Mouse (Mus musculus) G1E (cell line): Measurements from ENCODE around the gene Cox7a2l. TPM values are rescaled to one million over a fixed set of nuclear protein-coding genes. Genes with fewer than 3 reads are reported as not detected.

Experiments used
- ATAC-seq: 2 replicates; pipeline ENCODE4 v1.8.0; 2016; ENCODE audit warnings: mild to moderate bottlenecking; ENCODE audit not compliant: insufficient number of reproducible peaks, poor library complexity, low FRiP score, severe bottlenecking; ENCODE audit errors: extremely low read depth
- DNase-seq: peaks from one replicate; pipeline ENCODE4 v3.0.0; 2012; ENCODE audit warnings: low spot score
- H3K27me3 ChIP-seq: 2 replicates; pipeline ENCODE4 v1.6.1; 2012; ENCODE audit warnings: mild to moderate bottlenecking, low read length, inconsistent platforms; ENCODE audit not compliant: insufficient read depth
- H3K36me3 ChIP-seq: replicated peaks from 2 replicates; pipeline ENCODE3; 2012; ENCODE audit warnings: mild to moderate bottlenecking, inconsistent platforms
- H3K4me1 ChIP-seq: 2 replicates; pipeline ENCODE4 v1.6.1; 2012; ENCODE audit warnings: low read depth, low read length, inconsistent platforms, mixed read lengths; ENCODE audit not compliant: insufficient read depth
- H3K4me3 ChIP-seq: 2 replicates; pipeline ENCODE4 v1.5.1; 2012; ENCODE audit warnings: low read depth, mild to moderate bottlenecking, inconsistent platforms, low read length, moderate library complexity, mixed read lengths
- H3K9me3 ChIP-seq: replicated peaks from 2 replicates; pipeline ENCODE4 v1.6.1; 2012; ENCODE audit warnings: inconsistent platforms
- CTCF ChIP-seq: IDR thresholded peaks from 2 replicates; pipeline ENCODE4 v1.5.1; 2012; ENCODE audit warnings: low read depth, low read length, inconsistent platforms, mixed read lengths
- GATA1 ChIP-seq: IDR thresholded peaks from 2 replicates; pipeline ENCODE4 v1.6.1; 2012; ENCODE audit warnings: borderline replicate concordance, low read length, inconsistent platforms, mixed read lengths
- GATA2 ChIP-seq: IDR thresholded peaks from 2 replicates; pipeline ENCODE4 v1.6.1; 2012; ENCODE audit warnings: low read depth, low read length, inconsistent platforms, borderline replicate concordance
- POLR2AphosphoS5 ChIP-seq: IDR thresholded peaks from 2 replicates; pipeline ENCODE4 v1.6.1; 2012; ENCODE audit warnings: low read depth, low read length, inconsistent platforms; ENCODE audit not compliant: insufficient replicate concordance
- TAL1 ChIP-seq: conservative IDR thresholded peaks from 2 replicates; pipeline ENCODE4 v1.6.1; 2012; ENCODE audit warnings: low read depth, low read length, inconsistent platforms, mixed read lengths
- polyA plus RNA-seq: library from polyadenylated mRNA; stranded (reverse); fragments of >175 nt; gene quantifications from 2 replicates; pipeline ENCODE4 v1.2.3, GENCODE M21; 2012
- total RNA-seq, 2 experiments: library from RNA; stranded (forward) in 1 of 2; stranded (reverse) in 1 of 2; fragments of 200-1000 nt in 1 of 2; fragments of >200 nt in 1 of 2; fragmentation: Nextera tagmentation in 1 of 2; gene quantifications; 2 replicates each; pipeline ENCODE4 v1.2.3; 2014 to 2017

Gene Cox7a2l
- total and polyA plus RNA-seq, 3 experiments: 41.3 to 209 (median 140) TPM

GRCm38 (mm10) chr17:83526624-83527532 is 9.7 kb upstream of the Cox7a2l start:
- ATAC-seq: peak; percentile 87
- DNase-seq: peak; percentile 76
- Histone ChIP-seq H3K4me1 (peaks cover 58% of the 10 kb centered on the region), H3K4me3 (peak overlapping the region; percentile 57; the same call in 1 of the 2 replicates), H3K9me3 (no peaks in the 10 kb centered on the region), H3K27me3 (peaks cover 6% of the 10 kb centered on the region), H3K36me3 (no peaks in the 10 kb centered on the region)
- TF ChIP-seq TAL1 (no peak), GATA2 (no peak), CTCF (no peak), GATA1 (no peak), POLR2AphosphoS5 (no peak)

GRCm38 (mm10) chr17:83526091-83526561 is 9.0 kb upstream of the Cox7a2l start:
- DNase-seq (no peak), ATAC-seq (no peak)
- peak overlapping the region; percentile 8; the same call in 1 of the 2 replicates for H3K4me3 ChIP-seq
- no peaks in the 10 kb centered on the region for H3K9me3 ChIP-seq
- no peak for TF ChIP-seq GATA2
- TF ChIP-seq TAL1: no peak
- TF ChIP-seq GATA1: no peak
- H3K36me3 ChIP-seq: no peaks in the 10 kb centered on the region
- peaks cover 58% of the 10 kb centered on the region for H3K4me1 ChIP-seq
- peaks cover 8% of the 10 kb centered on the region for H3K27me3 ChIP-seq

GRCm38 (mm10) chr17:83525596-83525995 is 8.5 kb upstream of the Cox7a2l start:
- no peaks in the 10 kb centered on the region for H3K9me3 ChIP-seq
- peaks cover 58% of the 10 kb centered on the region for H3K4me1 ChIP-seq
- ATAC-seq (no peak; the same call in 1 of the 2 replicates), DNase-seq (peak; percentile 52)
- H3K36me3 ChIP-seq: no peaks in the 10 kb centered on the region
- H3K4me3 ChIP-seq: peak overlapping the region; percentile 30; the same call in 1 of the 2 replicates
- H3K27me3 ChIP-seq: peaks cover 8% of the 10 kb centered on the region
- TF ChIP-seq CTCF (no peak), POLR2AphosphoS5 (no peak), GATA2 (no peak), TAL1 (no peak), GATA1 (no peak)

GRCm38 (mm10) chr17:83524753-83525152 is 7.6 kb upstream of the Cox7a2l start:
- H3K27me3 ChIP-seq: 0 out of 2 replicates have a peak, but pooled peaks cover 5% of the 10 kb centered on the region
- DNase-seq (no peak), ATAC-seq (no peak)
- H3K36me3 ChIP-seq: no peaks in the 10 kb centered on the region
- TF ChIP-seq TAL1 (no peak), GATA2 (no peak), GATA1 (no peak), CTCF (no peak), POLR2AphosphoS5 (no peak)
- H3K9me3 ChIP-seq: no peaks in the 10 kb centered on the region
- no peak overlapping the region for H3K4me3 ChIP-seq
- peaks cover 58% of the 10 kb centered on the region for H3K4me1 ChIP-seq

- Histone ChIP-seq H3K27me3 (0 out of 2 replicates have a peak, but pooled peaks cover 5% of the 10 kb centered on the region), H3K4me1 (peaks cover 48% of the 10 kb centered on the region), H3K4me3 (no peak overlapping the region), H3K36me3 (no peaks in the 10 kb centered on the region), H3K9me3 (no peaks in the 10 kb centered on the region)
- no peak for ATAC-seq
- TF ChIP-seq GATA2: no peak
- 0 out of 2 replicates have a peak, but pooled peaks have one; percentile 19 for TF ChIP-seq TAL1
- no peak for DNase-seq
These were observed 5.7 kb upstream of the Cox7a2l start for GRCm38 (mm10) chr17:83522590-83523379.

GRCm38 (mm10) chr17:83521881-83522280 is 4.8 kb upstream of the Cox7a2l start:
- no peak for DNase-seq
- Histone ChIP-seq H3K4me1 (peaks cover 40% of the 10 kb centered on the region), H3K36me3 (no peaks in the 10 kb centered on the region), H3K27me3 (0 out of 2 replicates have a peak, but pooled peaks cover 5% of the 10 kb centered on the region), H3K4me3 (no peak overlapping the region), H3K9me3 (no peaks in the 10 kb centered on the region)
- no peak for ATAC-seq
- TF ChIP-seq CTCF: no peak
- no peak for TF ChIP-seq GATA1
- TF ChIP-seq GATA2: no peak
- no peak for TF ChIP-seq TAL1
- TF ChIP-seq POLR2AphosphoS5: no peak
